Mouse (Mus musculus): Measurements from ENCODE around the gene Gm39566. TPM values are rescaled to one million over a fixed set of nuclear protein-coding genes. Genes with fewer than 3 reads are reported as not detected.

Gm39566 gene
- polyA plus RNA-seq, 1 experiment = 0.02 TPM

DNA sequence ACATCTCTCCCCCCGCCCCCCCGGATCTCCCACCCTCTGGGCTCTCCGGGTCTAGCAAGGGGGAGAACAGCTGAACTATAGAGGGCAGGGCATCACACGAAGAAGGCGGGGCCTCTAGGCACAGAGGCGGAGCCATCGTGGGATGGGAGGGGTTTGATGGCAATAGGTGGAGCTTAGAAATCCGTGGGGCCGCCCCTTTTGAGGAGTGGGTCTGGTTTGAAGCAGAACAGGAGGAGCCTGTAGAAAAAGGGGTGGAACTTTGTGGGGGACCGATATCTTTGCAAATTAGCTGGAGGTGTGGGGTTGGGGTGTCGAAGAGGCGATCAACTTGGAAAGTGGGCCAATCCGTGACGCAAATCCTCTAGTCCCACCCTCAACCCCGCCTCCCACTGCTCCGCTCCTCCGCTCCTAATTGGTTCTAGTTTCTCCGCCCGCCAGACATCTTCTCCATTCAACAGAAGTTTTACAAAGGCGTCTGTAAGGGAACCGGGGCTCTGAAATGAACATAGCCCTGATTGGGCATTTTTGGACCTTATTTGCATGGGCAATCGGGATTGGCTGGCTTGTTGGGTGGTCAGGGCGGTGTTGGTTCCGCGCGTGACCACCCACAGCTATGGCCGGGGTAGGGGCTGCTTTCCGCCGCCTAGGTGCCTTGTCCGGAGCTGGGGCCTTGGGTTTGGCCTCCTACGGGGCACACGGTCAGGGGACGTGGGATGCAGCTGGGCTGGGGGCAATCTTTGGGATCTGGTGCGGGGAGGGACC, 23.0 kb upstream of the Gm39566 start, which contains the start of gene Tmem256:
Gene Tmem256, plus strand, starts transcription at position 563 of the 762 bp plus-strand sequence.
- H3K4me1 ChIP-seq (ENCODE audit: control insufficient read depth, insufficient read depth, low read length) = peaks cover 6% of the 10 kb centered on the region
- peak; percentile 99 for DNase-seq
- H3K4me3 ChIP-seq (ENCODE audit: insufficient read depth, low read depth, low read length) = peak within 1 kb of the TSS; percentile 91
- no peak for TF ChIP-seq CTCF (conservative IDR thresholded peaks at IDR 0.05; ENCODE audit: insufficient read depth, insufficient read length, low read depth, low read length)
- peak; percentile 66 for TF ChIP-seq POLR2A (IDR thresholded peaks at IDR 0.05; ENCODE audit: low read depth, low read length)
- H3K27me3 ChIP-seq (replicated peaks; ENCODE audit: control insufficient read depth, insufficient read depth, low read length) = no peaks in the 10 kb centered on the region
- H3K27ac ChIP-seq (ENCODE audit: insufficient read depth, low read depth, low read length) = peak within 1 kb of the TSS; percentile 90
- no peaks in the 10 kb centered on the region for H3K36me3 ChIP-seq (ENCODE audit: control insufficient read depth, insufficient read depth, low read length)
- under 1% methylated on average over 34 of the region's 34 CpGs for WGBS

DNA sequence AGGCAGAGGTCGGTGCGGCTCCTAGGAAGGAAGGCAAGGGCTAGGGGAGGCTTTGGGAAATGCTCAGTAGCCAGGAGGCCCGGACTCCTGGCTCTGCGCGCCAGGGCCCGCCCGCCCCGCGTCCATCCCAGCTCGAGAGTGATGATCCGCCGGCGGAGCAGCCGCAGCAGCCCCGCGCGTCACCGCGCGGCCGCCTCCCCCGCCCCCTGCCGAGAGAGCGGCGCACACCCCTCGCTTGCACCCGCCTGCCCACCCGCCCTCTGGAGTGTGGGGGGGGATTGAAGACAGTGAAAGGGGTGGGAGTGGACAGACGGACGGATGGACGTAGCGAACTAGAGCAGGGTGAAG, 22.5 kb upstream of the Gm39566 start, which contains the start of gene Nlgn2:
Gene Nlgn2, minus strand, starts transcription at position 181 of the 348 bp plus-strand sequence.
- H3K4me1 ChIP-seq (ENCODE audit: control insufficient read depth, insufficient read depth, low read length) = peaks cover 6% of the 10 kb centered on the region
- H3K36me3 ChIP-seq (ENCODE audit: control insufficient read depth, insufficient read depth, low read length) = no peaks in the 10 kb centered on the region
- WGBS = under 1% methylated on average over 32 of the region's 32 CpGs
- no peak for DNase-seq
- H3K4me3 ChIP-seq (ENCODE audit: insufficient read depth, low read depth, low read length) = peak within 1 kb of the TSS; percentile 91
- no peak for TF ChIP-seq CTCF (conservative IDR thresholded peaks at IDR 0.05; ENCODE audit: insufficient read depth, insufficient read length, low read depth, low read length)
- no peaks in the 10 kb centered on the region for H3K27me3 ChIP-seq (replicated peaks; ENCODE audit: control insufficient read depth, insufficient read depth, low read length)
- peak within 1 kb of the TSS; percentile 90 for H3K27ac ChIP-seq (ENCODE audit: insufficient read depth, low read depth, low read length)

DNA sequence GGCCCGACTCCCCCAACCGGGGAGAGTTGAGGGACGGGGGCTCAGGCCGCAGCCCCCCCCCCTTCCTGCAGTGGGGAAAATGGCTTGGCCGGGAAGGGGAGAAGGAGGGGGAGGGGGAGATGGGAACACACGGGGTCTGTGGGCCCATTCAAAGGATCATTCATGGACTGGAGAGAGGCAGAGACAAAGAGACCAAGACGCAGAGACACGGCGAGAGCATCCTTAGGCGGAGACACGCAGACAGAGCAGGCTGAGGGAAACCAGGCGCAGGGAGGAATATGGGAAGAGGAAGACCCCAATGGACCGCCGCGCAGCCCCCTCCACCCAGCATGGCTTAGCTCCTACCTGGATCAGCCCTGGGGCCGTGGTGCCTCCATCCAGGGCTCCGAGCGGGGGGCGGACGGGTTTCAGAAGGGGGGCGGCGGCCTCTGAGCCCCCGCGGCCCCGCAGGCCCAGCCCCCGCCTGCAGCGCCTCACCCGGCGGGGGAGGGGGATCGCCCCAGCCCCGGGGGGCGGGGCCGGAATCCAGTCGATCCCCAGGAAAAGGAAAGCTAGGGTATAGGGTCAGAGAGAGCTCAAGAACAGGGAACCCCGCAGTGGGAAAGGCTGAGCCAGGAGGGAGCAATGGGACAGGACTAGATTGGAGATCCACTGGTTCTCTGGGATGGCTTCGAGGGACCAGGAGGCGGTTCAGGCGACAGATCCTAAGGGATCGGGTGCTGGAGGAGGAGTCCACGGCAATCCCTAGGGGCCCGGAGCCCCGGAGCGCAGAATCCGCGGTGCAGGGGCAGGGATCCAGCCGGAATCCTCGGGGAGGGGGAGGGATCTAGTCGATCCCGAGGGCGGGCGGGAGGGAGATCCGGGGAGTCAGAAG, 21.8 kb upstream of the Gm39566 start:
- Histone ChIP-seq H3K27ac (ENCODE audit: insufficient read depth, low read depth, low read length) (no peak overlapping the region), H3K4me3 (ENCODE audit: insufficient read depth, low read depth, low read length) (peak overlapping the region; percentile 77), H3K4me1 (ENCODE audit: control insufficient read depth, insufficient read depth, low read length) (peaks cover 6% of the 10 kb centered on the region), H3K36me3 (ENCODE audit: control insufficient read depth, insufficient read depth, low read length) (no peaks in the 10 kb centered on the region), H3K27me3 (replicated peaks; ENCODE audit: control insufficient read depth, insufficient read depth, low read length) (no peaks in the 10 kb centered on the region)
- TF ChIP-seq CTCF (conservative IDR thresholded peaks at IDR 0.05; ENCODE audit: insufficient read depth, insufficient read length, low read depth, low read length) (no peak), POLR2A (IDR thresholded peaks at IDR 0.05; ENCODE audit: low read depth, low read length) (no peak)
- WGBS = 7% methylated on average over 52 of the region's 52 CpGs
- DNase-seq = no peak

DNA sequence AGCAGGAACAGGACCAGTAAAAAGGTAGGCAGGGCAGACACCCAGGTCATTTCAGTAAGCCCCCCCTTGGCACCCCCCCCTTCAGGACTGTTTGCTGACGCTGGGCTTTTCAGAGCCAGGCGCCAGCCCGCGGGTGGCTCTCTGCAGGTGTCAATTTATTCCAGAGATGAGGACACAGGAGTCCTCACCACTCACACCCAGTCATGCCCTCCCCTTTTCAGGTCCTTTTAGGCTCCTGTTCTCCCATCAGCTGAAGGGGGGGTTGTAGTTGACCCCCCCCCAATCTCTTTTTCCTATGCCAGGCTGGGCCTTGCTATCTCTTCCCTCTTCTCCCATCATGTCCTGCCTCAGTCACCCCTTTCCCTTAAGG, 20.9 kb upstream of the Gm39566 start:
- no peak for TF ChIP-seq CTCF (conservative IDR thresholded peaks at IDR 0.05; ENCODE audit: insufficient read depth, insufficient read length, low read depth, low read length)
- no peak for TF ChIP-seq POLR2A (IDR thresholded peaks at IDR 0.05; ENCODE audit: low read depth, low read length)
- Histone ChIP-seq H3K4me1 (ENCODE audit: control insufficient read depth, insufficient read depth, low read length) (peaks cover 6% of the 10 kb centered on the region), H3K27me3 (replicated peaks; ENCODE audit: control insufficient read depth, insufficient read depth, low read length) (no peaks in the 10 kb centered on the region), H3K36me3 (ENCODE audit: control insufficient read depth, insufficient read depth, low read length) (no peaks in the 10 kb centered on the region), H3K27ac (ENCODE audit: insufficient read depth, low read depth, low read length) (no peak overlapping the region), H3K4me3 (ENCODE audit: insufficient read depth, low read depth, low read length) (no peak overlapping the region)
- no peak for DNase-seq
- 42% methylated on average over 4 of the region's 4 CpGs for WGBS

DNA sequence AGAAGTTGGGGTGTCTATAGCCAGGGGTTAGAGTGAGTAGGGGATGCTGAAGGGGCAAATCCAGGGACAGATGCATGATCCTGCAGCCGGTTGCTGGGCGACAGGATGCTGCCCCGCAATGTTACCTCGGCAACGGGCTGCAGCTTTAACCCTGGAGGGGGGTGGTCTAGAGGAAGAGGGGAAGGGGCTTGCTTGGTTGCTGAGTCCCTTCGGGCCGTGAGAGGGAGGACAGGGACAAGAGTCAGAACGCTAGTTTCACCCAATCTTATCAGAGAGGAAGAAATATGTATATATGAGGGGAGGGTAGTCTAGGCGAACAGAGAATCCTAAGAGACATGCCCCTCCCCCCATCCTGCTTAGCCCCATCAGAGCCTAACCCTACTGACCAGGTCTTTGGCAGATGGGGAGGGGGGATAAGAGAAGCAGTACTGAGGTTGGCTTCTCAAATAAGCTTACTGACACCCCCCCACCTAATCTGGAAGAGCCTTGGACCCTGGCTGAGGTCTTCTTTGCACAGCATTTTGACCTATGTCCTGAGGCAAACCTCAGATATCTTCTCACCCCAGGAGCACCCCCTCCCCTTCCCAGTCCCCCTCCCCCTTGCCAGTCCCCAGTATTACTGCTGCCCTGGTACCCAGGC, 20.3 kb upstream of the Gm39566 start:
- DNase-seq = no peak
- peaks cover 6% of the 10 kb centered on the region for H3K4me1 ChIP-seq (ENCODE audit: control insufficient read depth, insufficient read depth, low read length)
- H3K27ac ChIP-seq (ENCODE audit: insufficient read depth, low read depth, low read length) = no peak overlapping the region
- no peak overlapping the region for H3K4me3 ChIP-seq (ENCODE audit: insufficient read depth, low read depth, low read length)
- no peaks in the 10 kb centered on the region for H3K36me3 ChIP-seq (ENCODE audit: control insufficient read depth, insufficient read depth, low read length)
- 56% methylated on average over 9 of the region's 9 CpGs for WGBS
- TF ChIP-seq POLR2A (IDR thresholded peaks at IDR 0.05; ENCODE audit: low read depth, low read length) = no peak
- TF ChIP-seq CTCF (conservative IDR thresholded peaks at IDR 0.05; ENCODE audit: insufficient read depth, insufficient read length, low read depth, low read length) = no peak
- no peaks in the 10 kb centered on the region for H3K27me3 ChIP-seq (replicated peaks; ENCODE audit: control insufficient read depth, insufficient read depth, low read length)

DNA sequence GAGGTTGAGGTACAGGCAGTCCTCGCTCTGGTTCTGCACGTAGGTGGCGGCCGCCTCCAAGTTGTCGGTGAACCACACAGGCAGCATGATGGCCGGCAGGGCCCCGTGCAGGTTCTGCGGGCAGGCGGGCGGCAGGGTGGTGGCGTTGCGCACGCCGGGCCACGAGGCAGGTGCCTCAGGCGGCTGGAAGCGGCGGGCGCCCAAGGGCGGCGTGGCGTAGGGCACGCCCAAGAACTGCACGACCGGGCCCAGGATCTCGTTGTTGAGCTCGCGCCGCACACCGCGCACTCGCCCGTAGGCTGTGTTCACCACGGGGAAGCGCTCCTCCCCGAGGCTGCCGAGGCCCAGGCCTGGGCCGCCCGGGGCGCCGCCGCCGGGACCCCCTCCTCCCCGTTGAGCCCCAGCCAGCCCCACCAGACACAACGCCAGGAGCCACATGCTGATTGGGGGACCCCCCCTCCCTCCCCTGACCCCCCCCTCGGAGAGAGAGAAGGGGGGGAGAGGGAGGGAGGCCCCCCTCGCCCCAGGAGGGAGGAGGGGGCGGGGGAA, 19.0 kb upstream of the Gm39566 start:
- Histone ChIP-seq H3K27ac (ENCODE audit: insufficient read depth, low read depth, low read length) (no peak overlapping the region), H3K4me3 (ENCODE audit: insufficient read depth, low read depth, low read length) (peak overlapping the region; percentile 16; the same call in 1 of the 2 replicates), H3K36me3 (ENCODE audit: control insufficient read depth, insufficient read depth, low read length) (no peaks in the 10 kb centered on the region), H3K27me3 (replicated peaks; ENCODE audit: control insufficient read depth, insufficient read depth, low read length) (no peaks in the 10 kb centered on the region), H3K4me1 (ENCODE audit: control insufficient read depth, insufficient read depth, low read length) (peaks cover 4% of the 10 kb centered on the region)
- WGBS = 29% methylated on average over 40 of the region's 48 CpGs
- peak; percentile 33 for DNase-seq
- TF ChIP-seq CTCF (conservative IDR thresholded peaks at IDR 0.05; ENCODE audit: insufficient read depth, insufficient read length, low read depth, low read length) (no peak), POLR2A (IDR thresholded peaks at IDR 0.05; ENCODE audit: low read depth, low read length) (no peak)
